Mouse (Mus musculus) midbrain, embryonic 14.5 days (tissue): ENCODE data around the gene Pole4. TPM values are rescaled to one million over a fixed set of nuclear protein-coding genes. Genes with fewer than 3 reads are reported as not detected.
A peak's percentile ranks its signal among the peaks of the same experiment; 100 is the strongest.

Source experiments
- ATAC-seq: fragments of 200-750 bp; cut with Nextera tagmentation; 2 replicates; pipeline ENCODE4 v1.8.0; 2017; ENCODE audit warnings: moderate number of reproducible peaks, moderate library complexity; ENCODE audit not compliant: low FRiP score, low TSS enrichment
- DNase-seq: peaks from one replicate; pipeline ENCODE4 v3.0.0-alpha.2; 2015
- H3K27ac ChIP-seq: fragments of 300-500 bp; sonication (generic); replicated peaks from 2 replicates; pipeline ENCODE4 v1.5.1; 2014; ENCODE audit warnings: mild to moderate bottlenecking, low read depth, low read length, moderate library complexity
- H3K27me3 ChIP-seq: fragments of 300-500 bp; sonication (generic); 2 replicates; pipeline ENCODE4 v1.6.1; 2014; ENCODE audit warnings: low read length, control low read depth, mixed read lengths; ENCODE audit not compliant: control insufficient read depth, insufficient read depth
- H3K36me3 ChIP-seq: fragments of 300-500 bp; sonication (generic); 2 replicates; pipeline ENCODE4 v1.6.1; 2014; ENCODE audit warnings: low read length, control low read depth; ENCODE audit not compliant: control insufficient read depth, insufficient read depth
- H3K4me1 ChIP-seq: fragments of 300-500 bp; sonication (generic); 2 replicates; pipeline ENCODE4 v1.6.1; 2014; ENCODE audit warnings: mild to moderate bottlenecking, antibody characterized with exemption, low read length, control low read depth; ENCODE audit not compliant: control insufficient read depth, insufficient read depth
- H3K4me2 ChIP-seq: fragments of 300-500 bp; sonication (generic); 2 replicates; pipeline ENCODE4 v1.6.1; 2014; ENCODE audit warnings: mild to moderate bottlenecking, low read length, moderate library complexity
- H3K4me3 ChIP-seq: fragments of 300-500 bp; sonication (generic); replicated peaks from 2 replicates; pipeline ENCODE4 v1.5.1; 2014; ENCODE audit warnings: low read depth, low read length
- H3K9ac ChIP-seq: fragments of 300-500 bp; sonication (generic); replicated peaks from 2 replicates; pipeline ENCODE4 v1.6.1; 2014; ENCODE audit warnings: mild to moderate bottlenecking, low read length, moderate library complexity
- H3K9me3 ChIP-seq: fragments of 300-500 bp; sonication (generic); 2 replicates; pipeline ENCODE4 v1.6.1; 2016; ENCODE audit warnings: low read length, control low read depth, mixed read lengths; ENCODE audit not compliant: control insufficient read depth
- WGBS: fragments of 180-500 bp; shearing (Covaris S2); extraction: QIAGEN DNeasy Blood & Tissue Kit; methylation state at CpG from one replicate; pipeline ENCODE4 v1.1.7; 2014; 5-methylcytosine and 5-hydroxymethylcytosine counted together
- polyA plus RNA-seq: library from polyadenylated mRNA; unstranded; fragments of >200 nt; fragmentation: Nextera tagmentation; extraction: Ambion mirVana; gene quantifications from 2 replicates; pipeline ENCODE4 v1.2.1, GENCODE M21; 2014

Gene Pole4
- polyA plus RNA-seq, 1 experiment from 2014 or later, result 119 TPM

GRCm38 (mm10) chr6:82744553-82744952, 39.4 kb upstream of the Pole4 start:
- no peak overlapping the region for H3K9ac ChIP-seq
- H3K36me3 ChIP-seq, result no peaks in the 10 kb centered on the region
- H3K4me1 ChIP-seq, result no peaks in the 10 kb centered on the region
- WGBS, result 93% methylated on average over 9 of the region's 9 CpGs
- H3K27me3 ChIP-seq, result no peaks in the 10 kb centered on the region
- H3K4me3 ChIP-seq, result no peak overlapping the region
- ATAC-seq (no peak), DNase-seq (no peak)
- no peak overlapping the region for H3K27ac ChIP-seq
- no peak overlapping the region for H3K4me2 ChIP-seq
- no peaks in the 10 kb centered on the region for H3K9me3 ChIP-seq

GRCm38 (mm10) chr6:82741518-82741880, 36.3 kb upstream of the Pole4 start:
- H3K27me3 ChIP-seq, result no peaks in the 10 kb centered on the region
- H3K9ac ChIP-seq, result no peak overlapping the region
- no peaks in the 10 kb centered on the region for H3K4me1 ChIP-seq
- H3K4me3 ChIP-seq, result no peak overlapping the region
- 83% methylated on average over 5 of the region's 5 CpGs for WGBS
- DNase-seq, result no peak
- no peak overlapping the region for H3K27ac ChIP-seq
- H3K4me2 ChIP-seq, result no peak overlapping the region
- no peaks in the 10 kb centered on the region for H3K36me3 ChIP-seq
- ATAC-seq, result no peak
- H3K9me3 ChIP-seq, result no peaks in the 10 kb centered on the region

- WGBS, result 90% methylated on average over 8 of the region's 8 CpGs
- H3K9me3 ChIP-seq, result no peaks in the 10 kb centered on the region
- H3K4me1 ChIP-seq, result no peaks in the 10 kb centered on the region
- H3K36me3 ChIP-seq, result no peaks in the 10 kb centered on the region
- DNase-seq (no peak), ATAC-seq (no peak)
- H3K9ac ChIP-seq, result no peak overlapping the region
- no peaks in the 10 kb centered on the region for H3K27me3 ChIP-seq
- no peak overlapping the region for H3K4me2 ChIP-seq
- no peak overlapping the region for H3K27ac ChIP-seq
- no peak overlapping the region for H3K4me3 ChIP-seq
Measured at GRCm38 (mm10) chr6:82740868-82741517, 35.8 kb upstream of the Pole4 start.

DNA sequence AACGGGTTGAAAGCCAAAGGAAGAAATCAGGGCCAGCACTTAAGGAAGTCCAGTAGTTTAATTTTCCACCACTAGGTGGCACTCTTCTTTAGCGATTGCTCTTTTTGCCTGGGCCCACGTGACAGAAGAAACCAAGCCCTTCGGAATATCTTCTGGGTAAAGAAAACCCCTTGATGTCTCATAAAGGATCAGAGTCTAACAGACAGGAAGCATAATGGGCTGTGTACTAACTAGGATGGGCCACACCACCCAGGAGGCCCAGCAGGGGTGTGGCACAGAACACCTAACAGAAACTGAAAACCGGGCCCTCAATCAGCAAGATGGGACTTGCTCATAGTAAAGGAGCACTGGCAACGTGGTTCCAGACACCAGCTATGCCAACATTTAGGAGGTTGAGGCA, 35.1 kb upstream of the Pole4 start:
- ATAC-seq, result peak; percentile 55; the same call in 1 of the 2 replicates
- no peaks in the 10 kb centered on the region for H3K9me3 ChIP-seq
- H3K27me3 ChIP-seq, result no peaks in the 10 kb centered on the region
- no peak overlapping the region for H3K4me2 ChIP-seq
- H3K9ac ChIP-seq, result no peak overlapping the region
- H3K36me3 ChIP-seq, result no peaks in the 10 kb centered on the region
- H3K27ac ChIP-seq, result no peak overlapping the region
- H3K4me3 ChIP-seq, result no peak overlapping the region
- DNase-seq, result peak; percentile 92
- H3K4me1 ChIP-seq, result no peaks in the 10 kb centered on the region
- 35% methylated on average over 6 of the region's 6 CpGs for WGBS

GRCm38 (mm10) chr6:82737634-82738540, 32.7 kb upstream of the Pole4 start:
- ATAC-seq, result no peak
- H3K27me3 ChIP-seq, result no peaks in the 10 kb centered on the region
- no peak for DNase-seq
- H3K4me3 ChIP-seq, result no peak overlapping the region
- no peak overlapping the region for H3K9ac ChIP-seq
- no peak overlapping the region for H3K27ac ChIP-seq
- 95% methylated on average over 27 of the region's 27 CpGs for WGBS
- no peaks in the 10 kb centered on the region for H3K9me3 ChIP-seq
- no peaks in the 10 kb centered on the region for H3K4me1 ChIP-seq
- no peak overlapping the region for H3K4me2 ChIP-seq
- no peaks in the 10 kb centered on the region for H3K36me3 ChIP-seq

GRCm38 (mm10) chr6:82736626-82737600, 31.7 kb upstream of the Pole4 start:
- Histone ChIP-seq H3K27ac (no peak overlapping the region), H3K4me2 (no peak overlapping the region), H3K36me3 (no peaks in the 10 kb centered on the region), H3K4me1 (no peaks in the 10 kb centered on the region), H3K4me3 (no peak overlapping the region), H3K9me3 (no peaks in the 10 kb centered on the region), H3K27me3 (no peaks in the 10 kb centered on the region), H3K9ac (no peak overlapping the region)
- DNase-seq, result no peak
- WGBS, result 87% methylated on average over 25 of the region's 25 CpGs
- ATAC-seq, result no peak

GRCm38 (mm10) chr6:82735347-82735746, 30.2 kb upstream of the Pole4 start:
- Histone ChIP-seq H3K4me3 (no peak overlapping the region), H3K36me3 (no peaks in the 10 kb centered on the region), H3K4me1 (no peaks in the 10 kb centered on the region), H3K27ac (no peak overlapping the region), H3K9ac (no peak overlapping the region), H3K9me3 (no peaks in the 10 kb centered on the region), H3K27me3 (no peaks in the 10 kb centered on the region), H3K4me2 (no peak overlapping the region)
- WGBS, result 88% methylated on average over 7 of the region's 7 CpGs
- DNase-seq (peak; percentile 66), ATAC-seq (no peak)

- Histone ChIP-seq H3K27ac (no peak overlapping the region), H3K4me3 (no peak overlapping the region), H3K36me3 (no peaks in the 10 kb centered on the region), H3K9me3 (no peaks in the 10 kb centered on the region), H3K27me3 (no peaks in the 10 kb centered on the region), H3K9ac (no peak overlapping the region), H3K4me2 (no peak overlapping the region), H3K4me1 (no peaks in the 10 kb centered on the region)
- ATAC-seq, result no peak
- 91% methylated on average over 21 of the region's 21 CpGs for WGBS
- no peak for DNase-seq
Measured at GRCm38 (mm10) chr6:82728635-82729034, 23.5 kb upstream of the Pole4 start.
